Mouse (Mus musculus): ENCODE data around the gene Sh3bgrl2.
"Not testable (repeated sequence)": the region's sequence is repeated elsewhere in the genome, so short reads cannot be mapped to it uniquely, and the experiment has no call there.

Gene Sh3bgrl2

GRCm38 (mm10) chr9:83547830-83548689, at the start of gene Sh3bgrl2:
Gene Sh3bgrl2 (plus strand): TSS chr9:83548327.
- DNase-seq (ENCODE audit: low read depth), result peak; percentile 63

- DNase-seq (ENCODE audit: low read depth), result not testable (repeated sequence)
These were observed 29.0 kb upstream of the Sh3bgrl2 start for GRCm38 (mm10) chr9:83519081-83519480.

GRCm38 (mm10) chr9:83519510-83520155, 28.5 kb upstream of the Sh3bgrl2 start:
- DNase-seq (ENCODE audit: low read depth), result no peak

- DNase-seq (ENCODE audit: low read depth), result no peak
These were observed 20.6 kb upstream of the Sh3bgrl2 start for GRCm38 (mm10) chr9:83527341-83528060.

GRCm38 (mm10) chr9:83533044-83533769, 14.9 kb upstream of the Sh3bgrl2 start:
- no peak for DNase-seq (ENCODE audit: low read depth)

- no peak for DNase-seq (ENCODE audit: low read depth)
These were observed 11.2 kb upstream of the Sh3bgrl2 start for GRCm38 (mm10) chr9:83536959-83537358.

GRCm38 (mm10) chr9:83537510-83537909, 10.6 kb upstream of the Sh3bgrl2 start:
- no peak for DNase-seq (ENCODE audit: low read depth)

- DNase-seq (ENCODE audit: low read depth), result no peak
These were observed 10.1 kb upstream of the Sh3bgrl2 start for GRCm38 (mm10) chr9:83537921-83538536.

- DNase-seq (ENCODE audit: low read depth), result no peak
These were observed 8.2 kb upstream of the Sh3bgrl2 start for GRCm38 (mm10) chr9:83539809-83540491.

- no peak for DNase-seq (ENCODE audit: low read depth)
These were observed 7.7 kb upstream of the Sh3bgrl2 start for GRCm38 (mm10) chr9:83540492-83540857.

GRCm38 (mm10) chr9:83540975-83541374, 7.2 kb upstream of the Sh3bgrl2 start:
- DNase-seq (ENCODE audit: low read depth), result no peak

- no peak for DNase-seq (ENCODE audit: low read depth)
These were observed 2.9 kb upstream of the Sh3bgrl2 start for GRCm38 (mm10) chr9:83545240-83545639.

- no peak for DNase-seq (ENCODE audit: low read depth)
These were observed 1.8 kb upstream of the Sh3bgrl2 start for GRCm38 (mm10) chr9:83546316-83546715.

- DNase-seq (ENCODE audit: low read depth), result no peak
These were observed 898 bp upstream of the Sh3bgrl2 start for GRCm38 (mm10) chr9:83547229-83547628.

GRCm38 (mm10) chr9:83549866-83550265, 1.7 kb downstream of the Sh3bgrl2 start:
- DNase-seq (ENCODE audit: low read depth), result no peak

GRCm38 (mm10) chr9:83551116-83551515, 3.0 kb downstream of the Sh3bgrl2 start:
- no peak for DNase-seq (ENCODE audit: low read depth)

- no peak for DNase-seq (ENCODE audit: low read depth)
These were observed 3.5 kb downstream of the Sh3bgrl2 start for GRCm38 (mm10) chr9:83551632-83552031.

- DNase-seq (ENCODE audit: low read depth), result no peak
These were observed 7.5 kb downstream of the Sh3bgrl2 start for GRCm38 (mm10) chr9:83555580-83555979.

GRCm38 (mm10) chr9:83556236-83556635, 8.1 kb downstream of the Sh3bgrl2 start:
- DNase-seq (ENCODE audit: low read depth), result no peak

GRCm38 (mm10) chr9:83556780-83557771, 8.9 kb downstream of the Sh3bgrl2 start:
- no peak for DNase-seq (ENCODE audit: low read depth)

Measured in induced T-regulatory cell, adult 2 months (primary cell).